Mouse (Mus musculus): ENCODE results near the gene Agbl4.

DNA sequence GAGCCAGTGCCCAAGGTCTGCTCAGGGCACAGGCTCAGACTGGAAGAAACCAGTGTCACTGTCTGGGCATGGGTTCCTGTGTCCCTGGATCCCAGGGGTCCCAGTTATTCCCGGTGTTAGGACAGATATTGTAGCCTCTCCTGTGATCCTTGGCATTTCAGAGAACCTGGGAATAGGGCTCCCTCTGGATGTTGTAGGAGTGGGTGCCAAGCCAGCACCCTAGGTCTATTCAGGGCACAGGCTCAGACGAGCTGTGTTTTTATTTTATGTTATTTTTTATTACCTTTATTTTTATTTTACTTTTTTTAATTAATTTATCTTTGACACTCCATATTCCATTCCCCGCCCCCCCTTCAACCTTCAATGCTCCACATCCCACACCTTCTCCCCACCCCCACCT lies 680.3 kb downstream of the Agbl4 start:
- TF ChIP-seq GATA1 (IDR thresholded peaks at IDR 0.05; ENCODE audit: borderline replicate concordance, low read length) (no peak), FLI1 (IDR thresholded peaks at IDR 0.05; ENCODE audit: low read length) (no peak)

All from megakaryocyte, embryonic 14.5 days (primary cell).